Mouse (Mus musculus) kidney, postnatal 0 days (tissue): ENCODE data around the gene Mettl26. TPM values are rescaled to one million over a fixed set of nuclear protein-coding genes. Genes with fewer than 3 reads are reported as not detected.

Experiments
- ATAC-seq: fragments of 200-750 bp; cut with Nextera tagmentation; replicated peaks from 2 replicates; pipeline ENCODE4 v1.8.0; 2017; ENCODE audit warnings: low read depth, moderate number of reproducible peaks, moderate TSS enrichment, moderate library complexity; ENCODE audit not compliant: low FRiP score
- DNase-seq: peaks from one replicate; pipeline ENCODE4 v3.0.0-alpha.2; 2016; ENCODE audit warnings: low spot score
- H3K27ac ChIP-seq: fragments of 300-500 bp; sonication (generic); 2 replicates; pipeline ENCODE4 v1.5.1; 2014; ENCODE audit warnings: mild to moderate bottlenecking
- H3K27me3 ChIP-seq: fragments of 300-500 bp; sonication (generic); 2 replicates; pipeline ENCODE4 v1.6.1; 2014; ENCODE audit warnings: low read length, mixed read lengths; ENCODE audit not compliant: insufficient read depth
- H3K36me3 ChIP-seq: fragments of 300-500 bp; sonication (generic); 2 replicates; pipeline ENCODE4 v1.6.1; 2014; ENCODE audit warnings: low read length, mixed read lengths; ENCODE audit not compliant: insufficient read depth
- H3K4me1 ChIP-seq: fragments of 300-500 bp; sonication (generic); replicated peaks from 2 replicates; pipeline ENCODE4 v1.6.1; 2014; ENCODE audit warnings: antibody characterized with exemption, low read length, mixed read lengths; ENCODE audit not compliant: insufficient read depth
- H3K4me2 ChIP-seq: fragments of 300-500 bp; sonication (generic); 2 replicates; pipeline ENCODE4 v1.6.1; 2014; ENCODE audit warnings: mild to moderate bottlenecking, low read length, moderate library complexity, mixed read lengths
- H3K4me3 ChIP-seq: fragments of 300-500 bp; sonication (generic); replicated peaks from 2 replicates; pipeline ENCODE4 v1.5.1; 2014; ENCODE audit warnings: low read depth, low read length
- H3K9ac ChIP-seq: fragments of 300-500 bp; sonication (generic); 2 replicates; pipeline ENCODE4 v1.6.1; 2014; ENCODE audit warnings: low read depth, low read length
- H3K9me3 ChIP-seq: fragments of 300-500 bp; sonication (generic); replicated peaks from 2 replicates; pipeline ENCODE4 v1.6.1; 2016; ENCODE audit warnings: low read length, inconsistent platforms, mixed read lengths
- CTCF ChIP-seq: IDR thresholded peaks from 2 replicates; pipeline ENCODE4 v1.5.1; 2016; ENCODE audit warnings: antibody characterized with exemption, low read depth, mild to moderate bottlenecking, moderate library complexity
- WGBS: fragments of 180-500 bp; shearing (Covaris S2); extraction: QIAGEN DNeasy Blood & Tissue Kit; methylation state at CpG from one replicate; pipeline ENCODE4 v1.1.7; 2014; 5-methylcytosine and 5-hydroxymethylcytosine counted together
- polyA plus RNA-seq: library from polyadenylated mRNA; unstranded; fragments of >200 nt; fragmentation: Nextera tagmentation; extraction: Ambion mirVana; gene quantifications from 2 replicates; pipeline ENCODE4 v1.2.1, GENCODE M21; 2015

Gene Mettl26
- polyA plus RNA-seq, 1 experiment from 2014 or later: 106 TPM

- DNase-seq (no peak), ATAC-seq (no peak; the same call in 1 of the 2 replicates)
- Histone ChIP-seq H3K4me3 (peak overlapping the region; percentile 34), H3K9ac (peak overlapping the region; percentile 64), H3K4me1 (peaks cover 40% of the 10 kb centered on the region), H3K9me3 (no peaks in the 10 kb centered on the region), H3K4me2 (peak overlapping the region; percentile 78), H3K27me3 (no peaks in the 10 kb centered on the region), H3K27ac (peak overlapping the region; percentile 84), H3K36me3 (peaks cover 33% of the 10 kb centered on the region)
- 14% methylated on average over 23 of the region's 23 CpGs for WGBS
- TF ChIP-seq CTCF: no peak
These were observed 38.3 kb upstream of the Mettl26 start for GRCm38 (mm10) chr17:25836397-25837075.

DNA sequence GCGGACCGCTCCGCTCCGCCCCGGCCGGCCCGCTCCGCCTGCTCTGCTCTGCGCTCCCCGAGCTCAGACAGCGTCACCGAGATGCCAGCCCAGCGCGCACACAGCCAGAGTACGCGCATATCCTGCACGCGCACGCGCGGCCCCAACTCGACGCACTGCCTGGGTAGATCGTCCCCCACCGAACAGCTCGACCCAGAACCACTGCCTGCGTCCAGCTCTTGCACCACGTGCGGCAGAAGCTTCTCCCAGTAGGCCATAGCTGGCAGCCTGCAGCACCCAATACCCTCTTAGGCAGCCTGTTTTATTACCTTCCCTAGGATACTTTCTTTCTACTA lies 37.8 kb upstream of the Mettl26 start, which contains the start of gene Rhbdl1:
TSS of gene Rhbdl1 (minus strand) at position 220 of the 335 bp plus-strand sequence.
- peak within 1 kb of the TSS; percentile 84 for H3K27ac ChIP-seq
- peaks cover 38% of the 10 kb centered on the region for H3K36me3 ChIP-seq
- no peak for TF ChIP-seq CTCF
- H3K4me1 ChIP-seq: peaks cover 35% of the 10 kb centered on the region
- H3K9me3 ChIP-seq: no peaks in the 10 kb centered on the region
- peak within 1 kb of the TSS; percentile 34 for H3K4me3 ChIP-seq
- DNase-seq (peak; percentile 53), ATAC-seq (no peak; the same call in 1 of the 2 replicates)
- H3K27me3 ChIP-seq: no peaks in the 10 kb centered on the region
- WGBS: 2% methylated on average over 29 of the region's 29 CpGs
- H3K4me2 ChIP-seq: peak within 1 kb of the TSS; percentile 78
- H3K9ac ChIP-seq: peak within 1 kb of the TSS; percentile 64

DNA sequence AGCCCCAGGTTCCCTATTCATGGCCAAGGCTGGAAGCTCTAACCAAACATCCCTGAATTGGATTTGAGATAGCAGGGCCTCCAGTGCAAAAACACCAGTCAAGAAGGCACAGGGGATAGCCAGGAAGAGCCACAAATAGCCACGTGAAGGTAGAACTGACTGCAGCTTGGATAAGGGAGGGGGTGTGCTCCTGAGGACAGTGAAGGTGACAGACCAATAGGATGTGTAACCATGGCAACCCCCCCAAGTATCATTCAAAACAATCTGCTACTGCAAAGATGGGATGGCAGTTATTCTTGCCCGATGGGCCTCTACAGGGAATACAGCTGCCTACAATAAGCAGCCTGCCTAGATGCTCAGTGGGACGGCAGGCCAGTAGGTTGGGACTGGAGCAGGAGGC lies 37.3 kb upstream of the Mettl26 start:
- 0 out of 2 replicates have a peak overlapping the region, but pooled peaks have one; percentile 64 for H3K9ac ChIP-seq
- DNase-seq: no peak
- H3K4me2 ChIP-seq: peak overlapping the region; percentile 78; the same call in 1 of the 2 replicates
- peaks cover 34% of the 10 kb centered on the region for H3K4me1 ChIP-seq
- 58% methylated on average over 3 of the region's 3 CpGs for WGBS
- no peak for ATAC-seq
- peaks cover 42% of the 10 kb centered on the region for H3K36me3 ChIP-seq
- H3K4me3 ChIP-seq: no peak overlapping the region
- no peaks in the 10 kb centered on the region for H3K9me3 ChIP-seq
- peak overlapping the region; percentile 84; the same call in 1 of the 2 replicates for H3K27ac ChIP-seq
- no peak for TF ChIP-seq CTCF
- no peaks in the 10 kb centered on the region for H3K27me3 ChIP-seq

- ATAC-seq (no peak), DNase-seq (no peak)
- Histone ChIP-seq H3K27me3 (no peaks in the 10 kb centered on the region), H3K27ac (peak overlapping the region; percentile 26), H3K4me2 (no peak overlapping the region), H3K9me3 (no peaks in the 10 kb centered on the region), H3K4me3 (no peak overlapping the region), H3K9ac (no peak overlapping the region), H3K36me3 (peaks cover 42% of the 10 kb centered on the region), H3K4me1 (peaks cover 39% of the 10 kb centered on the region)
- no peak for TF ChIP-seq CTCF
- 93% methylated on average over 4 of the region's 4 CpGs for WGBS
These were observed 36.0 kb upstream of the Mettl26 start for GRCm38 (mm10) chr17:25838904-25839303.

DNA sequence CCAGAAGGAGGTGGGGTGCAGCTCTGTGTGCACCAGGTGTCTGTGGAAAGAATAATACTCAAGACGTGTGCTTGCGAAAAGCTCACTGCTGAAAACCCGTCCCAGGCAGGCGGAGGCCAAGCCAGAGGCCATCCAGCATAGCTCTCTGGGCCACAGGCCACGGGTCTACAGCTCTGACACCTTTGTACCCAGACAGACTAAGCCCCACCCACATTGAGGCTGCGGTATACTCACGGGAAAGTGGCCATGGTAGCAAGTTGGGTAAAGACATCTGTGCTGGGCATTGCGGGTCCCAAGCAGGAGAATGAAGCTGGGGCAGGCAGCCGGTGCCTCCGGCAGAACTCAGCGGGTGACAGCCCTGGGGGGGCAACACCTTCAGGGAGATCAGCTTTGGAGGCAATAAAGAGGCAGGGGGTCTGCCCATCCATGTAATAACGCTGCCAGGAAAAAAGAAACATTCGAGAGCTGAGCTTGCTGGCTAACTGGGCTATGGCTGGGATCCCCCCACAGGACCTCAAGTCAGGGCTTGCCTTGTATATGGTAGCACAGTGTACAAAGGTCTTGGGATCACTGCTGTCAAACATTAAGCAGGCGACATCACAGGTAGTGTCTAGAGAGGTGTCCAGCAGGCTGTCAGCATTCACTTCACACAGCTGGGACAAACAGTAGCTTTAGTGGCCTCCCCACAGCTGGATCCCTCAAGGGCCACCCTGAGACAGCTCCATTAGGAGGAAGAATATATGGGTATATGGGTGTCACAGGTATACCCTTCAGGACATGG lies 35.2 kb upstream of the Mettl26 start:
- Histone ChIP-seq H3K36me3 (peaks cover 40% of the 10 kb centered on the region), H3K9ac (no peak overlapping the region), H3K27me3 (no peaks in the 10 kb centered on the region), H3K4me1 (peaks cover 32% of the 10 kb centered on the region), H3K27ac (peak overlapping the region; percentile 26; the same call in 1 of the 2 replicates), H3K4me3 (no peak overlapping the region), H3K4me2 (no peak overlapping the region), H3K9me3 (no peaks in the 10 kb centered on the region)
- no peak for TF ChIP-seq CTCF
- 79% methylated on average over 14 of the region's 14 CpGs for WGBS
- no peak for DNase-seq
- no peak for ATAC-seq

GRCm38 (mm10) chr17:25840519-25840918 lies 34.4 kb upstream of the Mettl26 start:
- no peak overlapping the region for H3K9ac ChIP-seq
- H3K9me3 ChIP-seq: no peaks in the 10 kb centered on the region
- ATAC-seq (no peak), DNase-seq (no peak)
- TF ChIP-seq CTCF: no peak
- H3K4me3 ChIP-seq: no peak overlapping the region
- H3K27ac ChIP-seq: no peak overlapping the region
- H3K4me1 ChIP-seq: peaks cover 23% of the 10 kb centered on the region
- no peaks in the 10 kb centered on the region for H3K27me3 ChIP-seq
- WGBS: 96% methylated on average over 6 of the region's 6 CpGs
- peaks cover 36% of the 10 kb centered on the region for H3K36me3 ChIP-seq
- H3K4me2 ChIP-seq: no peak overlapping the region
